Mouse (Mus musculus) adrenal gland, postnatal 10 days (tissue): ENCODE results near the gene Cntn5. TPM values are rescaled to one million over a fixed set of nuclear protein-coding genes. Genes with fewer than 3 reads are reported as not detected.

Experiments used
- DNase-seq: peaks from one replicate; pipeline ENCODE4 v3.0.0; 2021; ENCODE audit warnings: mixed read lengths
- microRNA-seq: library from miRNA; unstranded; fragments of <30 nt; microRNA quantifications from one replicate; pipeline ENCODE4 v1.2.0, GENCODE M21; 2021
- total RNA-seq, 2 experiments: library from RNA; stranded (reverse); gene quantifications; 2 replicates each; pipeline ENCODE4 v1.2.3; 2021

The Cntn5 gene
- total RNA-seq, 2 experiments from 2014 or later: 0.63 to 1.2 TPM

DNA sequence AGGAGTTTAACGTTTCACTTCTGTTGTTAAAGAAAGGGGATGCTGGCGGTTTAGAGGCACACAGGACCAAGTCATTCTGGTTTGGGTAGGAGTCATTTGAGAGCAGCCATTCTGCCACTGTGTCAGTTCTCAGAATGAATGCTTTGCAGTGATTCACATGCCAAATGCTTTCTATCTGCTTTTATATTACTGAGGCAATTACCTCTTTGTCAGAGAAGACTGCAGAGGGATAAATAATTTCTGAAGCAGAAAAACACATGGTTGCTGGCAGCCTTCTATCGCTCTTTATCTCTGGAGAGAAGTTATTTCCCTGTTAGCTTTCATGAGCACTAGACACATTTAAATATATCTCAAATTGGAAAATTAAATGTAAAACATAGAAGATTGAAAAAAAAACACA, 1207.9 kb downstream of the Cntn5 start:
- no peak for DNase-seq

DNA sequence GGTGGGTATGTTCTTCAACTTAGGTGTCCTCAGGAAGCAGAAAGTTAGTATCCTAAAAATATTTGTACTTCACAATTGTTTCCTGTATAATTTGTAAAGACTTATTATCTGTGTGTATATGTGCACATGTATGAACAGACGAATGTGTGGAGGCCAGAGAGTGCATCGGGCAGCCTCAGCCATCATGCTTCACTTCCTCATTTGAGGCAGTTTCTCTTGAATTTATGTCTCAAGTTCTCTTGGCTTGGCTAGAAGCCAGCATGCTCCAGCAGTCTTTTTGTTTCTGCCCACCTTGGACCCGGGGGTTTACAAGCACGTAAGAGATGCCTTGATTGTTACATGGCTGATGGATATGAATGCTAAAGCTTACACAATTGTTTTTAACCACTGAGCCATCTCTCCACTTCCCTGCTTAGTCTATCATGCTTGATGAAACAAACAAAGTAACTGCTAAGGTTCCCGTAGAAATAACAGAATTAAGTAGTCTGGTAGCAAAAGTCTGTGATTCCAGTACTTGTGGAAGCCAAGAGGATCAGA, 1222.2 kb downstream of the Cntn5 start:
- no peak for DNase-seq

DNA sequence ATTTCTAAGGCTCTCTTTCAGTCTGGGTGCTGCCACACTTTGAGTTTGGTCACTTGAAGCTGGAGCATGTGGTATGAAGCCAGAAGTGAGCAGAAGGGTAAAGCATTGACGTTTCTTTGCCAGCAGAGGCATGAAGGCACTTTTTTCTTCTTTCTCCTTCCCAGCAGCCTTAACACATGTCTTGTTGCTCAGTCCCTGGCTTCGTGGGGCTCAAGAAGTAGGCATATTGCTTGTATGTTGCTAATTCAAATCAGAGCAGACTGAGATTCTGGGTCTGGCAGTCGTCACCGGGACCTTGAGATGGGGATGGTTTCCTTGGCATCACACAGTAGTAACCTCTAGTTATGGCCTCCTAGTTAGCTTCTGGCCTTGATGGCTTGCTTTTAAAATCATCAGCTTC, 1228.5 kb downstream of the Cntn5 start:
- DNase-seq: no peak

DNA sequence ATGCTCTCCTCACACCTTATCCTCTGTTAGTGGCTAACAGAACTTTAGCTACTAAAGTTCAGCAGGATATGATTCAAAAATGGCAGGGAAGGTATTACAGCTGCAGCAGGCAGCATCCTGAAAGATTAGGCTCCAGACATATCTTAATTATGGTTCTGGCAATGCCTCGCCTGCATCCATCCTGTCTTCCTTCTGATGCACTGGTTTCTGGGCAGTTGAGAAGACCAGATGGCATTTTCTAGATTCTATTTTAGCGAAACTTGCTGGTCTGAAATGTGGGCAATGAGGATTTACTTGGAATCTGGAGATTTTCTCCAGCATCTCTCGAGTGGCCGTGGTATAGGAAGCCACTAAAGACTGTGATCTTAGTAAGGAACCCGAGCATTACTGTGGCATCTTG, 1230.0 kb downstream of the Cntn5 start:
- DNase-seq: no peak

DNA sequence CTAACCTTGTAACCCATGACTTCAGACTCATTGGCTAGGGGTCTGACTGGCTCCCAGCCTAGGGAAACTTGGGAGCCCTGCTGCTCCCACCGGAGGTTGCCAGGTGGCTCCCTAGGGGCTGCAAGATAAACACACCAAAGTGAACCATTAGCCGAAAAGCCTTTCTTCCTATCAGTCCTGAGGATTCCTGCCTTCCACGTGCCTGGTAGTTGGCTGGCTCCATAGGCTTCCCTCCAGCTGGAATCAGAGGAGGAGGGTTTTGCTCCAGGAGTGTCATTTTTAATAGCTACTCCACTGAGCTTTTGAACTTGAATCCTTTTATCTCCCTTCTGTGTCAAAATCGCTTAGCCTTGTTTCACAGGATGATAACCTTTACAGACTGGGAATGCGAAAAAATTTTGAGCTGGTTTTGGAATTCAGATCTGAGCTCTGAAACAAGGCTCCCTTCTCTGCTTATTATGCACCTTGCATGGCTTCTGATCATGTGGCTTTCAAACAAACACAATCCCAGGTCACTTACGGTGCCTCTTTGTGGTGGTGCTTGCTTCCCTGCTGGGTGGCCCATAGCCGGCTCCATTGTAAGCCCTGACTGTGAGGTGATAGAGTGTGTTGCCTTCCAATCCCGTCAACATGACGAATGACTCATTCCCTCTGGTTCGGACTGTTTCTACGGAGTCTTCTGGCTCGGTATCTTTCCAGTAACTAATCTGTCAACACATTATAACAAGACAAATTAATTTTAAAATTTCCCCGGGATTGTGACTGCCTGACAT, 1231.1 kb downstream of the Cntn5 start:
- DNase-seq: peak; percentile 3

DNA sequence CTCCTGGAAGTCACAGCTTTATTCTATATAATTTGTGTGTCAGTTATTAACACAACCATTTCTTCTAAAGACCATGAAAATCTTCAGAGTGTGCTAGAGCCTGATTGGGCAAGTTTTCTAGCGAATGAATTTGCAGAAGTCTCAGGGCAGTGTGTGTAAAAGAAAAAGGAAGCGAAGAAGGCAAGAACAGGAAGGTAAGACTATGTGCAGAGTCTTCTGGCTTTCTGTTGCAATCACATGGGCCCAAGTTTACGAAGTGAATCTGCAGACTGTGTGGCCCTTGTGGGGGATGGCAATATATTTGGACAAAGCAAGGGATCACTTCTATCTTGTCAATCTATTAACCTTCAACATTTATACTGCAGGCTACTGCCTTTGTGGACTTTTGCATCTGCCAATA, 1251.1 kb downstream of the Cntn5 start:
- DNase-seq: no peak

DNA sequence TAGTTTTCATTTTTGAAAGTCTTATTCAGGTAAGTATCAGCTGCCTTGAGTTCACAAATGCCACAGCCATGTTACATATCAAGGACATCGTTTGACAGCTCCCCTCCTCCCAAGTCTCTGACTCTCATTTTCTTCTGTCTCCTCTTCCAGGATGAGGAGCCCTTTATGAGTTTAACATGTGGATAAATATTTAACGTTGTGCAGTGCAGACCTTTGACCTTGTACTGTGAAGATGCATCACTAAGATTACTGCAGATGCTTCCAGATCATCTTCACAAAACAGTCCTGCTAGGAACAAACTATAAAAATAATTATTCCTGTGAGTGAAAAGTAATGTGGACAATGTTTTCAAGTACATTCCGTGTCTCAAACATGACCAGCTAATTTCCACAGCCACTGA, 1257.2 kb downstream of the Cntn5 start:
- no peak for DNase-seq

DNA sequence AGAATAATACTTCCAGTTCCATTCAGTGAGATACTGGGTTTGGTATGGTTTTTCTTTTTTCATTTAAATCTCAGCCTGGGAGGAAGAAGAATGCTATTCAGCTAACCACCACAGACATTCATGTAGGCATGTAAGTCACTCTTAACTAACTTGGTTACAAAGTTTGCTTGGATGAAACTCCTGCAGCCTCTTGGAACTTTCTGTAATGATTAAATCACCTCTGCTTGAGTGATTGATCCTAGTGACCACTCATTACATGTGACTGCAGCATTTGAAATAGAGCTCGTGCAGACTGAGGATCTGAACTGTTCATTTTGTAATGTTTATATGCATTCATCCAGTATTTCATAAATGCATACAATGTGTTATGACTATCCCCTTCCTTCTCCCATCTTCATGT, 1258.3 kb downstream of the Cntn5 start:
- no peak for DNase-seq

Small RNA genes within 50 kb of the gene (microRNA-seq; reads per million reads assigned to microRNA genes)
- gene Gm24496 (not detected), gene Gm25086 (not detected), gene Gm26195 (not detected), gene Mir6237 (not detected)
